Mouse (Mus musculus) ES-Bruce4 (cell line): ENCODE data around the gene Rpl19.

Source experiments
- CTCF ChIP-seq: IDR thresholded peaks from one replicate; pipeline ENCODE4 v1.8.1; 2011; ENCODE audit warnings: low read depth, low read length
- EP300 ChIP-seq: IDR thresholded peaks from 2 replicates; pipeline ENCODE4 v1.6.1; 2011; ENCODE audit warnings: low read depth, low read length; ENCODE audit not compliant: insufficient read depth
- POLR2A ChIP-seq: IDR thresholded peaks from one replicate; pipeline ENCODE4 v1.8.1; 2011; ENCODE audit warnings: low read length; ENCODE audit not compliant: insufficient read depth

- no peak for TF ChIP-seq CTCF
- no peak for TF ChIP-seq EP300
- TF ChIP-seq POLR2A: no peak
Measured at GRCm38 (mm10) chr11:98008087-98008486, 18.4 kb upstream of the Rpl19 start.
